Mouse (Mus musculus): ENCODE measurements at regions not wholly inside any gene's neighbourhood (a gene's known extent, or its start where the extent isn't known, plus 50 kb on each side); places are given as distances from the start of the nearest gene placed in this dataset.

GRCm38 (mm10) chr8:81080865-81081637 lies 66.3 kb upstream of the Usp38 start:
- Histone ChIP-seq H3K27ac (no peak overlapping the region), H3K9ac (no peak overlapping the region), H3K9me3 (replicated peaks) (no peaks in the 10 kb centered on the region), H3K27me3 (no peaks in the 10 kb centered on the region), H3K36me3 (no peaks in the 10 kb centered on the region), H3K4me1 (replicated peaks) (no peaks in the 10 kb centered on the region), H3K4me2 (no peak overlapping the region), H3K4me3 (replicated peaks) (no peak overlapping the region)
- no peak for DNase-seq
- WGBS (ENCODE audit: insufficient replicate concordance): 67% methylated on average over 12 of the region's 12 CpGs
- ATAC-seq (ENCODE audit: low read depth): no peak

- WGBS (ENCODE audit: insufficient replicate concordance): 55% methylated on average over 8 of the region's 8 CpGs
- no peak for DNase-seq
- Histone ChIP-seq H3K9ac (no peak overlapping the region), H3K9me3 (replicated peaks) (no peaks in the 10 kb centered on the region), H3K36me3 (no peaks in the 10 kb centered on the region), H3K27me3 (no peaks in the 10 kb centered on the region), H3K27ac (no peak overlapping the region), H3K4me1 (replicated peaks) (no peaks in the 10 kb centered on the region), H3K4me3 (replicated peaks) (no peak overlapping the region), H3K4me2 (no peak overlapping the region)
- no peak for ATAC-seq (ENCODE audit: low read depth)
Observed at GRCm38 (mm10) chr8:81079887-81080300, 65.2 kb upstream of the Usp38 start.

GRCm38 (mm10) chr8:81069080-81069840 lies 54.5 kb upstream of the Usp38 start:
- H3K4me1 ChIP-seq (replicated peaks): no peaks in the 10 kb centered on the region
- no peaks in the 10 kb centered on the region for H3K27me3 ChIP-seq
- DNase-seq (no peak), ATAC-seq (ENCODE audit: low read depth) (no peak)
- no peak overlapping the region for H3K27ac ChIP-seq
- H3K4me2 ChIP-seq: no peak overlapping the region
- no peaks in the 10 kb centered on the region for H3K36me3 ChIP-seq
- no peaks in the 10 kb centered on the region for H3K9me3 ChIP-seq (replicated peaks)
- H3K9ac ChIP-seq: no peak overlapping the region
- WGBS (ENCODE audit: insufficient replicate concordance): 55% methylated on average over 5 of the region's 5 CpGs
- no peak overlapping the region for H3K4me3 ChIP-seq (replicated peaks)

GRCm38 (mm10) chr8:81068519-81068918 lies 53.8 kb upstream of the Usp38 start:
- no peak overlapping the region for H3K4me3 ChIP-seq (replicated peaks)
- H3K27ac ChIP-seq: no peak overlapping the region
- no peak overlapping the region for H3K4me2 ChIP-seq
- no peaks in the 10 kb centered on the region for H3K27me3 ChIP-seq
- no peaks in the 10 kb centered on the region for H3K9me3 ChIP-seq (replicated peaks)
- DNase-seq (no peak), ATAC-seq (ENCODE audit: low read depth) (no peak)
- H3K9ac ChIP-seq: no peak overlapping the region
- 62% methylated on average over 3 of the region's 3 CpGs for WGBS (ENCODE audit: insufficient replicate concordance)
- no peaks in the 10 kb centered on the region for H3K4me1 ChIP-seq (replicated peaks)
- no peaks in the 10 kb centered on the region for H3K36me3 ChIP-seq

- no peak for ATAC-seq (ENCODE audit: low read depth)
Observed at GRCm38 (mm10) chr8:81066765-81067164, 52.0 kb upstream of the Usp38 start.

More at GRCm38 (mm10) chr8:81066765-81067164, 52.0 kb upstream of the Usp38 start:
- H3K9ac ChIP-seq: no peak overlapping the region
- no peaks in the 10 kb centered on the region for H3K4me1 ChIP-seq (replicated peaks)
- H3K36me3 ChIP-seq: no peaks in the 10 kb centered on the region
- H3K4me2 ChIP-seq: no peak overlapping the region
- H3K9me3 ChIP-seq (replicated peaks): no peaks in the 10 kb centered on the region
- no peak overlapping the region for H3K4me3 ChIP-seq (replicated peaks)
- no peaks in the 10 kb centered on the region for H3K27me3 ChIP-seq
- no peak for DNase-seq
- WGBS (ENCODE audit: insufficient replicate concordance): 45% methylated on average over 2 of the region's 2 CpGs
- H3K27ac ChIP-seq: no peak overlapping the region
